Mouse (Mus musculus): Measurements from ENCODE around the gene Nsf. TPM values are rescaled to one million over a fixed set of nuclear protein-coding genes. Genes with fewer than 3 reads are reported as not detected.

Nsf gene
- polyA plus RNA-seq, 1 experiment from 2014 or later, result 62.1 TPM

GRCm38 (mm10) chr11:103859933-103860610, 93.8 kb downstream of the Nsf start:
- Histone ChIP-seq H3K27ac (no peak overlapping the region), H3K27me3 (no peaks in the 10 kb centered on the region), H3K4me3 (no peak overlapping the region), H3K4me2 (no peak overlapping the region), H3K9me3 (no peaks in the 10 kb centered on the region), H3K4me1 (no peaks in the 10 kb centered on the region), H3K9ac (no peak overlapping the region), H3K36me3 (peaks cover 41% of the 10 kb centered on the region)
- WGBS, result 60% methylated on average over 4 of the region's 4 CpGs
- ATAC-seq (ENCODE audit: insufficient number of reproducible peaks, insufficient read depth, low FRiP score, low TSS enrichment, low read depth), result no peak

GRCm38 (mm10) chr11:103858760-103859159, 95.1 kb downstream of the Nsf start:
- H3K4me2 ChIP-seq, result no peak overlapping the region
- WGBS, result 55% methylated on average over 5 of the region's 5 CpGs
- H3K36me3 ChIP-seq, result peaks cover 46% of the 10 kb centered on the region
- no peak for ATAC-seq (ENCODE audit: insufficient number of reproducible peaks, insufficient read depth, low FRiP score, low TSS enrichment, low read depth)
- peaks cover 2% of the 10 kb centered on the region; the same call in 1 of the 2 replicates for H3K4me1 ChIP-seq
- H3K4me3 ChIP-seq, result no peak overlapping the region
- no peak overlapping the region for H3K9ac ChIP-seq
- H3K27me3 ChIP-seq, result no peaks in the 10 kb centered on the region
- H3K27ac ChIP-seq, result no peak overlapping the region
- no peaks in the 10 kb centered on the region for H3K9me3 ChIP-seq

- Histone ChIP-seq H3K36me3 (peaks cover 42% of the 10 kb centered on the region), H3K4me2 (no peak overlapping the region), H3K4me3 (no peak overlapping the region), H3K4me1 (peaks cover 5% of the 10 kb centered on the region; the same call in 1 of the 2 replicates), H3K27me3 (no peaks in the 10 kb centered on the region), H3K9me3 (no peaks in the 10 kb centered on the region), H3K27ac (no peak overlapping the region), H3K9ac (no peak overlapping the region)
- ATAC-seq (ENCODE audit: insufficient number of reproducible peaks, insufficient read depth, low FRiP score, low TSS enrichment, low read depth), result no peak
- 94% methylated on average over 7 of the region's 7 CpGs for WGBS
Observed at GRCm38 (mm10) chr11:103856641-103857040, 97.2 kb downstream of the Nsf start.

GRCm38 (mm10) chr11:103854294-103854693, 99.6 kb downstream of the Nsf start:
- Histone ChIP-seq H3K36me3 (peaks cover 32% of the 10 kb centered on the region), H3K9me3 (no peaks in the 10 kb centered on the region), H3K4me3 (no peak overlapping the region), H3K4me2 (no peak overlapping the region), H3K27ac (no peak overlapping the region), H3K4me1 (peaks cover 5% of the 10 kb centered on the region; the same call in 1 of the 2 replicates), H3K9ac (no peak overlapping the region), H3K27me3 (no peaks in the 10 kb centered on the region)
- WGBS, result 45% methylated on average over 9 of the region's 9 CpGs
- no peak for ATAC-seq (ENCODE audit: insufficient number of reproducible peaks, insufficient read depth, low FRiP score, low TSS enrichment, low read depth)

GRCm38 (mm10) chr11:103853284-103853920, 100.5 kb downstream of the Nsf start:
- H3K27me3 ChIP-seq, result no peaks in the 10 kb centered on the region
- H3K9ac ChIP-seq, result no peak overlapping the region
- no peak overlapping the region for H3K4me2 ChIP-seq
- peaks cover 26% of the 10 kb centered on the region for H3K36me3 ChIP-seq
- ATAC-seq (ENCODE audit: insufficient number of reproducible peaks, insufficient read depth, low FRiP score, low TSS enrichment, low read depth), result no peak
- WGBS, result 32% methylated on average over 10 of the region's 10 CpGs
- peaks cover 5% of the 10 kb centered on the region; the same call in 1 of the 2 replicates for H3K4me1 ChIP-seq
- H3K9me3 ChIP-seq, result no peaks in the 10 kb centered on the region
- no peak overlapping the region for H3K27ac ChIP-seq
- H3K4me3 ChIP-seq, result no peak overlapping the region

- peaks cover 24% of the 10 kb centered on the region for H3K36me3 ChIP-seq
- no peaks in the 10 kb centered on the region for H3K27me3 ChIP-seq
- H3K9ac ChIP-seq, result 0 out of 2 replicates have a peak overlapping the region, but pooled peaks have one; percentile 11
- no peak overlapping the region for H3K4me3 ChIP-seq
- H3K4me1 ChIP-seq, result peaks cover 5% of the 10 kb centered on the region; the same call in 1 of the 2 replicates
- WGBS, result 65% methylated on average over 16 of the region's 16 CpGs
- no peak for ATAC-seq (ENCODE audit: insufficient number of reproducible peaks, insufficient read depth, low FRiP score, low TSS enrichment, low read depth)
- no peak overlapping the region for H3K4me2 ChIP-seq
- no peaks in the 10 kb centered on the region for H3K9me3 ChIP-seq
- no peak overlapping the region for H3K27ac ChIP-seq
Observed at GRCm38 (mm10) chr11:103852590-103853283, 101.1 kb downstream of the Nsf start.

DNA sequence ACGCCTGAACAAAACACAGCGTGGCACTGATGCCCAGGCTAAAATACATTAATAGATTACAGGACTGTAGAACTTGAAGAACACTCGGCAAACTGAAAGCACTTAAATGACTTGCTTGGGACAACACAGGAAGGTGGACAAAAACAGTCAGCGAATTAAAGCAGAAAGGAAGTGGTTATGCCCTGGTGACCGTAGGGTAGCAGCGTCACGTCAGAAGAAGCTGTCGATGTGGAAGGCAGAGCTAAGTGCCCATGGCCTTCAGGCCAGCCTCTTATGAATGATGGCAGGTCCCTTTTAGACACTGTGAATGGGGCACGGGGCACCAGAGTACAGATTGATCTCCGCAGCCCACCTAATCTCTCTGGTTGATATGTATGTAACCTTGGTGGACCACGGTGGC, 105.6 kb downstream of the Nsf start:
- 0 out of 2 replicates have a peak, but pooled peaks cover under 1% of the 10 kb centered on the region for H3K4me1 ChIP-seq
- no peak for ATAC-seq (ENCODE audit: insufficient number of reproducible peaks, insufficient read depth, low FRiP score, low TSS enrichment, low read depth)
- H3K27ac ChIP-seq, result no peak overlapping the region
- H3K4me2 ChIP-seq, result no peak overlapping the region
- WGBS, result 89% methylated on average over 11 of the region's 11 CpGs
- no peaks in the 10 kb centered on the region for H3K27me3 ChIP-seq
- peaks cover 20% of the 10 kb centered on the region; the same call in 1 of the 2 replicates for H3K36me3 ChIP-seq
- H3K9ac ChIP-seq, result no peak overlapping the region
- H3K9me3 ChIP-seq, result no peaks in the 10 kb centered on the region
- no peak overlapping the region for H3K4me3 ChIP-seq

- Histone ChIP-seq H3K9ac (no peak overlapping the region), H3K36me3 (no peaks in the 10 kb centered on the region), H3K4me3 (no peak overlapping the region), H3K27me3 (no peaks in the 10 kb centered on the region; the same call in 1 of the 2 replicates), H3K4me1 (peaks cover 14% of the 10 kb centered on the region), H3K27ac (no peak overlapping the region), H3K9me3 (no peaks in the 10 kb centered on the region), H3K4me2 (peak overlapping the region; percentile 7; the same call in 1 of the 2 replicates)
- no peak for ATAC-seq (ENCODE audit: insufficient number of reproducible peaks, insufficient read depth, low FRiP score, low TSS enrichment, low read depth)
- WGBS, result 14% methylated on average over 11 of the region's 11 CpGs
Observed at GRCm38 (mm10) chr11:103840834-103841233, 113.0 kb downstream of the Nsf start.

- no peak overlapping the region for H3K4me3 ChIP-seq
- H3K27ac ChIP-seq, result no peak overlapping the region
- H3K36me3 ChIP-seq, result no peaks in the 10 kb centered on the region
- ATAC-seq (ENCODE audit: insufficient number of reproducible peaks, insufficient read depth, low FRiP score, low TSS enrichment, low read depth), result no peak
- peaks cover 14% of the 10 kb centered on the region for H3K4me1 ChIP-seq
- no peak overlapping the region for H3K9ac ChIP-seq
- H3K9me3 ChIP-seq, result no peaks in the 10 kb centered on the region
- H3K27me3 ChIP-seq, result no peaks in the 10 kb centered on the region; the same call in 1 of the 2 replicates
- WGBS, result 65% methylated on average over 2 of the region's 2 CpGs
- H3K4me2 ChIP-seq, result no peak overlapping the region
Observed at GRCm38 (mm10) chr11:103838955-103839354, 114.9 kb downstream of the Nsf start.

GRCm38 (mm10) chr11:103832331-103832730, 121.5 kb downstream of the Nsf start:
- H3K4me1 ChIP-seq, result 0 out of 2 replicates have a peak, but pooled peaks cover 2% of the 10 kb centered on the region
- ATAC-seq (ENCODE audit: insufficient number of reproducible peaks, insufficient read depth, low FRiP score, low TSS enrichment, low read depth), result no peak
- no peaks in the 10 kb centered on the region for H3K27me3 ChIP-seq
- no peak overlapping the region for H3K27ac ChIP-seq
- H3K9ac ChIP-seq, result no peak overlapping the region
- H3K9me3 ChIP-seq, result no peaks in the 10 kb centered on the region
- H3K4me3 ChIP-seq, result no peak overlapping the region
- WGBS, result 89% methylated on average over 4 of the region's 4 CpGs
- peaks cover 3% of the 10 kb centered on the region; the same call in 1 of the 2 replicates for H3K36me3 ChIP-seq
- no peak overlapping the region for H3K4me2 ChIP-seq

DNA sequence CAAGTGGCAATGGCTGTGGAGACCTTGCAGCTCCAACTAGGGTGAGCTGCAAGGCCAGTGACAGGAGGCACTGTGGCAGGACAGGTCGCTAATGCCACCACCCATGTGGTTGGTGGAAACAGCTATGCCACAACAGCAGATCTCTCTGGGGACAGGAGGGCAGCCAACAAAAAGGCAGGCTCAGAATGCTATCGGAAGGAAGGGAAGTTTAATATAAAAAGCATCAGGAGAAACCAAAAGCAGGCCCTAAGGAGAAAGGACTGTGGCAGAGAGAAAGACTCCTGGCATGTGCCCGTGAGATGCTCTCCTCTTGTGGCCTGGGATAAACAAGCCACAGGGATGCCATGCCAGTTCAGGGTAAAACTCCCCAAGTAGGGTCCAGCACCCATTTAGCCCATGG, 122.1 kb downstream of the Nsf start:
- H3K9me3 ChIP-seq, result no peaks in the 10 kb centered on the region
- H3K36me3 ChIP-seq, result peaks cover 8% of the 10 kb centered on the region
- WGBS, result 85% methylated on average over 3 of the region's 3 CpGs
- no peak overlapping the region for H3K4me3 ChIP-seq
- no peaks in the 10 kb centered on the region for H3K27me3 ChIP-seq
- H3K4me2 ChIP-seq, result no peak overlapping the region
- H3K9ac ChIP-seq, result no peak overlapping the region
- no peak overlapping the region for H3K27ac ChIP-seq
- ATAC-seq (ENCODE audit: insufficient number of reproducible peaks, insufficient read depth, low FRiP score, low TSS enrichment, low read depth), result no peak
- H3K4me1 ChIP-seq, result 0 out of 2 replicates have a peak, but pooled peaks cover 2% of the 10 kb centered on the region
